Mouse (Mus musculus) midbrain, embryonic 10.5 days (tissue): Measurements from ENCODE around the gene Fry. TPM values are rescaled to one million over a fixed set of nuclear protein-coding genes. Genes with fewer than 3 reads are reported as not detected.
"Not testable (repeated sequence)": the region's sequence is repeated elsewhere in the genome, so short reads cannot be mapped to it uniquely, and the experiment has no call there.

Experiments used
- DNase-seq: peaks from one replicate; pipeline ENCODE4 v3.0.0-alpha.2; 2017; ENCODE audit warnings: low spot score
- H3K27ac ChIP-seq: fragments of 300-500 bp; sonication (generic); replicated peaks from 2 replicates; pipeline ENCODE4 v1.5.1; 2016; ENCODE audit warnings: mild to moderate bottlenecking
- H3K27me3 ChIP-seq: fragments of 300-500 bp; sonication (generic); 2 replicates; pipeline ENCODE4 v1.6.1; 2016; ENCODE audit warnings: low read depth, mild to moderate bottlenecking; ENCODE audit not compliant: poor library complexity, severe bottlenecking
- H3K36me3 ChIP-seq: fragments of 300-500 bp; sonication (generic); 2 replicates; pipeline ENCODE4 v1.6.1; 2016; ENCODE audit warnings: mild to moderate bottlenecking, moderate library complexity
- H3K4me1 ChIP-seq: fragments of 300-500 bp; sonication (generic); 2 replicates; pipeline ENCODE4 v1.6.1; 2016
- H3K4me3 ChIP-seq: fragments of 300-500 bp; sonication (generic); 2 replicates; pipeline ENCODE4 v1.5.1; 2016; ENCODE audit warnings: mild to moderate bottlenecking, moderate library complexity
- H3K9me3 ChIP-seq: fragments of 300-500 bp; sonication (generic); replicated peaks from 2 replicates; pipeline ENCODE4 v1.6.1; 2016; ENCODE audit warnings: mild to moderate bottlenecking
- WGBS: fragments of 180-500 bp; shearing (Covaris S2); methylation state at CpG from one replicate; pipeline ENCODE4 v1.1.7; 2016; 5-methylcytosine and 5-hydroxymethylcytosine counted together
- polyA plus RNA-seq: library from polyadenylated mRNA; unstranded; fragments of >200 nt; fragmentation: Nextera tagmentation; extraction: Ambion mirVana; gene quantifications from 2 replicates; pipeline ENCODE4 v1.2.1, GENCODE M21; 2016

Gene Fry
- polyA plus RNA-seq, 1 experiment from 2014 or later: 3.4 TPM

GRCm38 (mm10) chr5:150478612-150479011 lies 360.2 kb downstream of the Fry start:
- H3K36me3 ChIP-seq: no peaks in the 10 kb centered on the region
- H3K27me3 ChIP-seq: no peaks in the 10 kb centered on the region
- no peak for DNase-seq
- no peaks in the 10 kb centered on the region for H3K9me3 ChIP-seq
- H3K27ac ChIP-seq: no peak overlapping the region
- 83% methylated on average over 4 of the region's 4 CpGs for WGBS
- no peaks in the 10 kb centered on the region for H3K4me1 ChIP-seq
- H3K4me3 ChIP-seq: no peak overlapping the region

GRCm38 (mm10) chr5:150485198-150485597 lies 366.8 kb downstream of the Fry start:
- no peak overlapping the region for H3K4me3 ChIP-seq
- no peak for DNase-seq
- no peaks in the 10 kb centered on the region for H3K9me3 ChIP-seq
- no peaks in the 10 kb centered on the region for H3K4me1 ChIP-seq
- 73% methylated on average over 3 of the region's 3 CpGs for WGBS
- no peak overlapping the region for H3K27ac ChIP-seq
- H3K36me3 ChIP-seq: no peaks in the 10 kb centered on the region
- no peaks in the 10 kb centered on the region for H3K27me3 ChIP-seq

- Histone ChIP-seq H3K9me3 (no peaks in the 10 kb centered on the region), H3K27me3 (no peaks in the 10 kb centered on the region), H3K36me3 (no peaks in the 10 kb centered on the region), H3K27ac (no peak overlapping the region), H3K4me1 (no peaks in the 10 kb centered on the region), H3K4me3 (no peak overlapping the region)
- 88% methylated on average over 3 of the region's 3 CpGs for WGBS
- no peak for DNase-seq
Observed at GRCm38 (mm10) chr5:150490285-150490684, 371.8 kb downstream of the Fry start.

GRCm38 (mm10) chr5:150490821-150491220 lies 372.4 kb downstream of the Fry start:
- WGBS: 75% methylated on average over 8 of the region's 8 CpGs
- DNase-seq: no peak

DNA sequence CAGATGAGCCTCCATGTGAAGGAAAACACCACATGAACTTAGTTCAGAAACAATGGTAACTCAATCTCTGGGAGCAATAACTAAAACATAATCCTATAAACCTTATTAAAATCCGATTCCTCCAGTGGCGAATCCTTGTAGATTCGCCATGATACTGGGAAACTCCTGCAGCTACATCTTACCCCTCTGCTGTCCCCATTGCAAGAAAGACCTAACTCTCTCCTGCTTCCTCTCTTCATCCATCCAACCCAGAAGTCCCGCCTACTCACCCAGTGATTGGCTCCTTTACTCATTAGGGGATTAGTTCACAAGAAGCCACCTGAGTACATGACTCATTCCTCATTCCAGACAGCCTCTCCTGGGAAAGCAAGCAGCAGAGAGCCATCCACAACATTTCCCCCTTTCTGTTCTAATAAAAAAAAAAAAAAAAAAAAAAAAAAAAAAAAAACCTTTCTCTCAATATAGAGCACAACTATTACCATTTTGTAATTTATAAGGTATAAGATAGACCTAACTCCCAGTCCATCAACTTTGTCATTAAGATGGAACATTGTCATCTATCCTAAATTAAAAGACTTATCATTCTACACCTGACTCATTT lies 373.2 kb downstream of the Fry start:
- H3K9me3 ChIP-seq, H3K36me3 ChIP-seq, H3K4me3 ChIP-seq, H3K27ac ChIP-seq, DNase-seq, H3K27me3 ChIP-seq, H3K4me1 ChIP-seq: not testable (repeated sequence)
- 88% methylated on average over 4 of the region's 4 CpGs for WGBS

More at GRCm38 (mm10) chr5:150490821-150491220, 372.4 kb downstream of the Fry start:
- Histone ChIP-seq H3K36me3 (no peaks in the 10 kb centered on the region), H3K4me3 (no peak overlapping the region), H3K4me1 (no peaks in the 10 kb centered on the region), H3K9me3 (no peaks in the 10 kb centered on the region), H3K27me3 (no peaks in the 10 kb centered on the region), H3K27ac (no peak overlapping the region)

DNA sequence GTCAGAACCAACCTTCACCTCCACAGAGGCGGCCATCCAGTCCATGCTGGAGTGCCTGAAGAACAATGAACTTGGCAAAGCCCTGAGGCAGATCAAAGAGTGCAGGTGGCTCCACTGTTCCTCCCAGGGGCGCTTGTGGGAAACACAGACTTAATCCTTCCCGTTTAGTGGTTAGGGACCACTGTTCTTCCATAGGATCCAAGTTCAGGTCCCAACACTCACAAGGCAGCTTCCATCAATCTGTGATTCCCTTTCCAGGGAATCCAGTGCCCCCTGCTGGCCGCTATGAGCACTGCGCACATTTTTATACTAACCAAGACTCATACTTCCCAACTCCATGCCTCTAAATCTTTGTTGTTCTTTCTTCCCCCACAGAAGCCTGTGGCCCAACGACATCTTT lies 377.3 kb downstream of the Fry start:
- Histone ChIP-seq H3K4me3 (no peak overlapping the region), H3K27ac (no peak overlapping the region), H3K36me3 (no peaks in the 10 kb centered on the region), H3K27me3 (no peaks in the 10 kb centered on the region), H3K4me1 (no peaks in the 10 kb centered on the region), H3K9me3 (no peaks in the 10 kb centered on the region)
- 45% methylated on average over 6 of the region's 6 CpGs for WGBS
- peak; percentile 28 for DNase-seq

GRCm38 (mm10) chr5:150510451-150511225 lies 392.2 kb downstream of the Fry start:
- Histone ChIP-seq H3K36me3 (no peaks in the 10 kb centered on the region), H3K9me3 (0 out of 2 replicates have a peak, but pooled peaks cover 3% of the 10 kb centered on the region), H3K4me3 (no peak overlapping the region), H3K27ac (no peak overlapping the region), H3K27me3 (no peaks in the 10 kb centered on the region), H3K4me1 (no peaks in the 10 kb centered on the region)
- 84% methylated on average over 6 of the region's 6 CpGs for WGBS
- no peak for DNase-seq

- H3K27ac ChIP-seq: no peak overlapping the region
- H3K36me3 ChIP-seq: no peaks in the 10 kb centered on the region
- no peak for DNase-seq
- 0 out of 2 replicates have a peak, but pooled peaks cover 3% of the 10 kb centered on the region for H3K9me3 ChIP-seq
- no peaks in the 10 kb centered on the region for H3K4me1 ChIP-seq
- no peak overlapping the region for H3K4me3 ChIP-seq
- H3K27me3 ChIP-seq: no peaks in the 10 kb centered on the region
- 79% methylated on average over 4 of the region's 4 CpGs for WGBS
Observed at GRCm38 (mm10) chr5:150513264-150513663, 394.8 kb downstream of the Fry start.

- no peak for DNase-seq
- Histone ChIP-seq H3K9me3 (0 out of 2 replicates have a peak, but pooled peaks cover 3% of the 10 kb centered on the region), H3K4me3 (no peak overlapping the region), H3K36me3 (no peaks in the 10 kb centered on the region), H3K27ac (no peak overlapping the region), H3K4me1 (no peaks in the 10 kb centered on the region), H3K27me3 (no peaks in the 10 kb centered on the region)
- 79% methylated on average over 1 of the region's 1 CpGs for WGBS
Observed at GRCm38 (mm10) chr5:150514027-150514426, 395.6 kb downstream of the Fry start.

DNA sequence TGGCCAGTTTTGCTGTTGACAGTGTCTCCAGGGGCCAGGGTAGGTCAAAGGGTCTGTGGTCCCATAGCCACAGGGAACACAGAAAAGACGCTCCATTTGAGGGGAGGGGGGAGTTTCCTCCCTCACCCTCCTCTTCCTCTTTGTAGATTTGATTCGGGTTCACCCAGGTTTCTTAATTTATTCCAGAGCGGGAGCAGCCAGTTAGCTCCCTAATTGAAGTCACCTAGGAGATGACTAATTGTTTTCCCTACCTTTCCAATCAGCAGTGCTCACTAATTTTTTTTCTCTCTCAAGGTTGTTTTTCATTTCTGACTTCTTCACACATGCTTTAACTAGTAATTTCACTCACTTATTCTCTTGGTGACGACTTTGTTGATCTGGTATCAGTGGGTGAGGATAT lies 399.6 kb downstream of the Fry start, which contains the start of gene Zar1l:
TSS of gene Zar1l (minus strand) at position 101 of the 400 bp plus-strand sequence.
- DNase-seq: no peak
- 67% methylated on average over 4 of the region's 4 CpGs for WGBS
- H3K27me3 ChIP-seq: no peaks in the 10 kb centered on the region

DNA sequence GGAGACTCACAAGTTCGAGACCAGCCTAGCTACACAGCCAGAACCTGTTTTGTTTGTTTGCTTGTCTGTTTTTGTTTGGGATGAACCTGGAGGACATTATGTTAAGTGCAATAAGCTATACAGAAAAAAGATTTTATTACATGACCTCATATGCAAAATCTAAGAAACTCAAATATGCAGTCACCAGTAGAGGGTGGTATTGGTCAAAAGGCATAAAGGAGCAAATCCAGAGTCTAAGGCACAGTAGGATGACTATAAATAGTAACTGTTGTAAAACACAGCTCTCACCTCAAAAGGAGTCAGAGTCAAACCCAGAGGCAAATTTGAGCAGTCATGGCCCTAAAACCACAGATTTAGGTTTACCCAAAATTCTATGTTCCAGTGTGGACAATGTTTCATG lies 401.1 kb downstream of the Fry start:
- no peaks in the 10 kb centered on the region for H3K9me3 ChIP-seq
- no peak overlapping the region for H3K4me3 ChIP-seq
- WGBS: 93% methylated on average over 1 of the region's 1 CpGs
- no peak overlapping the region for H3K27ac ChIP-seq
- no peaks in the 10 kb centered on the region for H3K27me3 ChIP-seq
- DNase-seq: no peak
- H3K36me3 ChIP-seq: peaks cover 2% of the 10 kb centered on the region; the same call in 1 of the 2 replicates
- H3K4me1 ChIP-seq: peaks cover 18% of the 10 kb centered on the region

More for the DNA sequence above, 399.6 kb downstream of the Fry start, which contains the start of gene Zar1l:
- H3K4me1 ChIP-seq: peaks cover 7% of the 10 kb centered on the region
- no peak within 1 kb of the TSS for H3K27ac ChIP-seq
- 0 out of 2 replicates have a peak, but pooled peaks cover 3% of the 10 kb centered on the region for H3K9me3 ChIP-seq
- no peak within 1 kb of the TSS for H3K4me3 ChIP-seq
- no peaks in the 10 kb centered on the region for H3K36me3 ChIP-seq

GRCm38 (mm10) chr5:150521937-150522866 lies 403.8 kb downstream of the Fry start, which contains the start of gene Brca2:
Gene Brca2 (plus strand): TSS chr5:150522630.
- WGBS: 7% methylated on average over 63 of the region's 63 CpGs
- H3K9me3 ChIP-seq: no peaks in the 10 kb centered on the region
- peak; percentile 94 for DNase-seq
- H3K27ac ChIP-seq: peak within 1 kb of the TSS; percentile 96
- H3K4me1 ChIP-seq: peaks cover 18% of the 10 kb centered on the region
- H3K27me3 ChIP-seq: no peaks in the 10 kb centered on the region
- H3K36me3 ChIP-seq: peaks cover 12% of the 10 kb centered on the region
- H3K4me3 ChIP-seq: peak within 1 kb of the TSS; percentile 87
